ENCODE assay signal across 10 mouse cellular contexts in the genomic region with DNA sequence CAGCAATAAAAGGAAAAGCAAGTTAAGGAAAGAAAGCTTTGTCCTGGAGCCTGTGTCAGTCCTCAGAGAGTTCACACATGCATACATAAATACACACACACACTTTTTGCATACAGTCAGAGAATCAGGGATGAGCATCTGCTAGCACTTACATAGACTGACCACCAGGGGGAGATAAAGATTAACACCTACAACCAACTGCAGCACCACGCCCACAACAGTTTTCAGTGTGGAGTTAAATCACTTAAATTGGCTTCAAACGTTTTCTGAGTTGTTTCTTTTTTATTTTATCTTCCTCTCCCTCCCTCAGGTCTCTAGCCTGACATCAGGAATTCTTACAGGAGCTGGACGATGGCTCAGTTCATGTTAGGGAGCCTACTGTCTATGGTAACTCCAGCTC. TPM values are rescaled to one million over a fixed set of nuclear protein-coding genes. Genes with fewer than 3 reads are reported as not detected.
A peak's percentile ranks its signal among the peaks of the same experiment; 100 is the strongest.
DNase-seq lines count a peak whose midpoint lies in the region; ATAC-seq and TF ChIP-seq lines count a peak whose summit lies in the region.
"Had no signal": no experiment of that assay in that cellular context is flagged by ENCODE, and none has a peak within 500 bp of the region (broad histone marks: within the 10 kb centered on the region; RNA-seq: fewer than 3 reads in every experiment).

No protein-coding gene starts in this region.

- DNase-seq in heart, adult 2 months: no peak
- peak; percentile 25 to 46 for DNase-seq in right cerebral cortex, adult 2 months (ENCODE audit: low spot score in 2 of 2)
- no peak for DNase-seq in right cerebral cortex, postnatal 25 days
- DNase-seq in lung, embryonic 14.5 days: peak; percentile 82
- DNase-seq in forebrain, embryonic 11.5 days (ENCODE audit: low spot score): no peak

- WGBS in heart, adult 2 months: 4% methylated on average over 3 of the region's 3 CpGs
- WGBS in heart, embryonic 11.5 days (ENCODE audit: insufficient replicate concordance): 13% methylated on average over 3 of the region's 3 CpGs
- WGBS in lung, embryonic 14.5 days: 10% methylated on average over 3 of the region's 3 CpGs
- WGBS in forebrain, embryonic 11.5 days: 10% methylated on average over 3 of the region's 3 CpGs

- TF ChIP-seq EP300 in heart, adult 2 months (IDR thresholded peaks at IDR 0.05; ENCODE audit: insufficient read depth, low read depth, low read length): no peak

- no peaks in the 10 kb centered on the region for H3K36me3 ChIP-seq in heart, adult 2 months (ENCODE audit: control insufficient read depth, insufficient read depth, low read length)
- H3K36me3 ChIP-seq in heart, embryonic 11.5 days (ENCODE audit: control insufficient read depth, insufficient read depth, low read length): no peaks in the 10 kb centered on the region
- H3K36me3 ChIP-seq in lung, embryonic 14.5 days (ENCODE audit: insufficient read depth): no peaks in the 10 kb centered on the region
- H3K36me3 ChIP-seq in testis, adult 2 months (ENCODE audit: control insufficient read depth, insufficient read depth, low read length): no peaks in the 10 kb centered on the region
- H3K36me3 ChIP-seq in forebrain, embryonic 11.5 days (ENCODE audit: control insufficient read depth, insufficient read depth, low read length): no peaks in the 10 kb centered on the region

- intact Hi-C loops in heart, adult 2 months (cut with DNase I): loop anchor here (1.0 kb wide), 2 partner anchors 28 to 49 kb away; no protein-coding TSS in a partner anchor

- ATAC-seq in heart, embryonic 11.5 days (replicated peaks; ENCODE audit: insufficient number of reproducible peaks, low FRiP score, low TSS enrichment): no peak
- peak; percentile 88 for ATAC-seq in common myeloid progenitor, adult 5-6 weeks (replicated peaks; ENCODE audit: low read depth, poor library complexity, severe bottlenecking)
- no peak for ATAC-seq in lung, embryonic 14.5 days (ENCODE audit: insufficient read depth)
- no peak for ATAC-seq in forebrain, embryonic 11.5 days (replicated peaks; ENCODE audit: low FRiP score)

- no peaks in the 10 kb centered on the region for H3K4me1 ChIP-seq in heart, adult 2 months (ENCODE audit: control insufficient read depth, insufficient read depth, low read length)
- peaks cover 6% of the 10 kb centered on the region for H3K4me1 ChIP-seq in heart, embryonic 11.5 days (ENCODE audit: control insufficient read depth, insufficient read depth, low read length)
- peaks cover 6% of the 10 kb centered on the region; the same call in 1 of the 2 replicates for H3K4me1 ChIP-seq in lung, embryonic 14.5 days (ENCODE audit: insufficient read depth)
- H3K4me1 ChIP-seq in testis, adult 2 months (ENCODE audit: control insufficient read depth, insufficient read depth, low read length): peaks cover 6% of the 10 kb centered on the region
- 0 out of 2 replicates have a peak, but pooled peaks cover 3% of the 10 kb centered on the region for H3K4me1 ChIP-seq in forebrain, embryonic 11.5 days (replicated peaks; ENCODE audit: control insufficient read depth, insufficient read depth, low read length)

- no peak overlapping the region for H3K27ac ChIP-seq in heart, adult 2 months
- H3K27ac ChIP-seq in heart, embryonic 11.5 days (ENCODE audit: low read depth, low read length): no peak overlapping the region
- no peak overlapping the region for H3K27ac ChIP-seq in lung, embryonic 14.5 days (ENCODE audit: low read depth)
- H3K27ac ChIP-seq in testis, adult 2 months (ENCODE audit: control insufficient read depth, insufficient read depth, low read depth, low read length): no peak overlapping the region
- no peak overlapping the region for H3K27ac ChIP-seq in forebrain, embryonic 11.5 days (ENCODE audit: low read depth, low read length)

- TF ChIP-seq POLR2A in heart, adult 2 months (IDR thresholded peaks at IDR 0.05; ENCODE audit: insufficient read depth, low read depth, low read length): no peak
- no peak for TF ChIP-seq POLR2A in testis, adult 2 months (IDR thresholded peaks at IDR 0.05; ENCODE audit: control insufficient read depth, low read depth, low read length)

- no peaks in the 10 kb centered on the region for H3K27me3 ChIP-seq in heart, adult 2 months (ENCODE audit: control insufficient read depth, insufficient read depth, low read length)
- H3K27me3 ChIP-seq in heart, embryonic 11.5 days (ENCODE audit: control insufficient read depth, insufficient read depth, low read length): peaks cover 3% of the 10 kb centered on the region
- H3K27me3 ChIP-seq in lung, embryonic 14.5 days (ENCODE audit: insufficient read depth, low read length): no peaks in the 10 kb centered on the region
- no peaks in the 10 kb centered on the region for H3K27me3 ChIP-seq in testis, adult 2 months (ENCODE audit: control insufficient read depth, insufficient read depth, low read length)
- no peaks in the 10 kb centered on the region for H3K27me3 ChIP-seq in forebrain, embryonic 11.5 days (ENCODE audit: control insufficient read depth, insufficient read depth, low read length)

- H3K9ac ChIP-seq in heart, adult 2 months (ENCODE audit: low read depth, low read length): no peak overlapping the region
- H3K9ac ChIP-seq in heart, embryonic 11.5 days (ENCODE audit: low read depth, low read length): no peak overlapping the region
- no peak overlapping the region for H3K9ac ChIP-seq in lung, embryonic 14.5 days
- no peak overlapping the region for H3K9ac ChIP-seq in forebrain, embryonic 11.5 days (ENCODE audit: low read length)

- H3K79me2 ChIP-seq in heart, adult 2 months (replicated peaks; ENCODE audit: control insufficient read depth, insufficient read depth, low read length): no peaks in the 10 kb centered on the region

- TF ChIP-seq CTCF in heart, adult 2 months (IDR thresholded peaks at IDR 0.05): peak; percentile 88
- peak; percentile 88 for TF ChIP-seq CTCF in lung, embryonic 14.5 days (IDR thresholded peaks at IDR 0.05; ENCODE audit: low read depth)
- TF ChIP-seq CTCF in testis, adult 2 months (IDR thresholded peaks at IDR 0.05; ENCODE audit: control insufficient read depth, insufficient read depth, insufficient replicate concordance, low read depth, low read length): peak; percentile 13; the same call in 1 of the 2 replicates

- H3K4me2 ChIP-seq in heart, embryonic 11.5 days: no peak overlapping the region
- H3K4me2 ChIP-seq in lung, embryonic 14.5 days: no peak overlapping the region
- no peak overlapping the region for H3K4me2 ChIP-seq in forebrain, embryonic 11.5 days (ENCODE audit: low read depth, low read length, severe bottlenecking)

- no peak overlapping the region for H3K4me3 ChIP-seq in heart, adult 2 months
- H3K4me3 ChIP-seq in heart, embryonic 11.5 days (ENCODE audit: low read depth, low read length): no peak overlapping the region
- no peak overlapping the region for H3K4me3 ChIP-seq in lung, embryonic 14.5 days (ENCODE audit: low read depth, low read length)
- no peak overlapping the region for H3K4me3 ChIP-seq in testis, adult 2 months (ENCODE audit: control insufficient read depth, low read depth, low read length)
- no peak overlapping the region for H3K4me3 ChIP-seq in forebrain, embryonic 11.5 days (ENCODE audit: low read depth, low read length)

- no peaks in the 10 kb centered on the region for H3K9me3 ChIP-seq in heart, embryonic 11.5 days (replicated peaks; ENCODE audit: control insufficient read depth, low read length)
- H3K9me3 ChIP-seq in lung, embryonic 14.5 days (ENCODE audit: low read depth, low read length): no peaks in the 10 kb centered on the region
- H3K9me3 ChIP-seq in forebrain, embryonic 11.5 days (ENCODE audit: control insufficient read depth, low read length): no peaks in the 10 kb centered on the region

RNA-seq across cellular contexts. Expression of a gene that starts 8.7 kb away (rescaled TPM):
- total RNA-seq in heart, adult 2 months (2021): not detected
- polyA plus RNA-seq in heart, adult 2 months (2012; rRNA removed): not detected in 2 replicates
- polyA plus RNA-seq in heart, embryonic 11.5 days (2014; fragmentation: Nextera tagmentation; extraction: Ambion mirVana): not detected in 2 replicates
- total RNA-seq in common myeloid progenitor, adult 5-6 weeks (2017): not detected in 2 replicates
- polyA plus RNA-seq in lung, embryonic 14.5 days (2014; fragmentation: Nextera tagmentation; extraction: Ambion mirVana): not detected in 2 replicates
- polyA plus RNA-seq in testis, adult 2 months (2012; rRNA removed): not detected in 2 replicates
- polyA plus RNA-seq in forebrain, embryonic 11.5 days (2014; fragmentation: Nextera tagmentation; extraction: Ambion mirVana): not detected in 2 replicates
- polyA plus RNA-seq: intestine, embryonic 14.5 days; neural tube, embryonic 14.5 days had no signal

RNA-seq across cellular contexts. Expression of a gene that starts 18.7 kb away (rescaled TPM):
- total RNA-seq in heart, adult 2 months (2021): 10 to 100 TPM in 1 of 2 experiments, 1 to 10 TPM in 1; 7.9 to 10.8 TPM
- not detected in 2 replicates for polyA plus RNA-seq in heart, adult 2 months (2012; rRNA removed)
- 0.34 and 0.44 TPM in 2 replicates for polyA plus RNA-seq in heart, embryonic 11.5 days (2014; fragmentation: Nextera tagmentation; extraction: Ambion mirVana)
- total RNA-seq in common myeloid progenitor, adult 5-6 weeks (2017): 5.8 and 9.3 TPM in 2 replicates
- 1.2 and 1.4 TPM in 2 replicates for polyA plus RNA-seq in lung, embryonic 14.5 days (2014; fragmentation: Nextera tagmentation; extraction: Ambion mirVana)
- 0.11 and 0.16 TPM in 2 replicates for polyA plus RNA-seq in testis, adult 2 months (2012; rRNA removed)
- polyA plus RNA-seq in forebrain, embryonic 11.5 days (2014; fragmentation: Nextera tagmentation; extraction: Ambion mirVana): 0.96 and 1.5 TPM in 2 replicates

RNA-seq across cellular contexts. Expression of a gene that starts 19.4 kb away (rescaled TPM):
- 1 to 10 TPM; 2.7 to 2.9 TPM for total RNA-seq in heart, adult 2 months (2021)
- not detected in 2 replicates for polyA plus RNA-seq in heart, adult 2 months (2012; rRNA removed)
- polyA plus RNA-seq in heart, embryonic 11.5 days (2014; fragmentation: Nextera tagmentation; extraction: Ambion mirVana): 0.14 TPM in 1 of 2 replicates, not detected in the other
- total RNA-seq in common myeloid progenitor, adult 5-6 weeks (2017): not detected in 2 replicates
- polyA plus RNA-seq in lung, embryonic 14.5 days (2014; fragmentation: Nextera tagmentation; extraction: Ambion mirVana): not detected in 2 replicates
- polyA plus RNA-seq in testis, adult 2 months (2012; rRNA removed): 0.20 TPM in 2 replicates
- not detected in 2 replicates for polyA plus RNA-seq in forebrain, embryonic 11.5 days (2014; fragmentation: Nextera tagmentation; extraction: Ambion mirVana)
- polyA plus RNA-seq: intestine, embryonic 14.5 days; neural tube, embryonic 14.5 days had no signal

RNA-seq across cellular contexts. Expression of a gene that starts 19.6 kb away (rescaled TPM):
- 10 to 100 TPM; 40.2 to 40.9 TPM for total RNA-seq in heart, adult 2 months (2021)
- polyA plus RNA-seq in heart, adult 2 months (2012; rRNA removed): 61.2 and 63.8 TPM in 2 replicates
- 9.6 and 15.0 TPM in 2 replicates for polyA plus RNA-seq in heart, embryonic 11.5 days (2014; fragmentation: Nextera tagmentation; extraction: Ambion mirVana)
- 17.9 and 19.2 TPM in 2 replicates for total RNA-seq in common myeloid progenitor, adult 5-6 weeks (2017)
- polyA plus RNA-seq in lung, embryonic 14.5 days (2014; fragmentation: Nextera tagmentation; extraction: Ambion mirVana): 6.6 and 6.9 TPM in 2 replicates
- 96.2 and 111 TPM in 2 replicates for polyA plus RNA-seq in testis, adult 2 months (2012; rRNA removed)
- polyA plus RNA-seq in forebrain, embryonic 11.5 days (2014; fragmentation: Nextera tagmentation; extraction: Ambion mirVana): 8.6 and 11.2 TPM in 2 replicates

RNA-seq across cellular contexts. Expression of a gene that starts 39.8 kb away (rescaled TPM):
- not detected for total RNA-seq in heart, adult 2 months (2021)
- polyA plus RNA-seq in heart, adult 2 months (2012; rRNA removed): not detected in 2 replicates
- polyA plus RNA-seq in heart, embryonic 11.5 days (2014; fragmentation: Nextera tagmentation; extraction: Ambion mirVana): not detected in 2 replicates
- not detected in 2 replicates for total RNA-seq in common myeloid progenitor, adult 5-6 weeks (2017)
- not detected in 2 replicates for polyA plus RNA-seq in lung, embryonic 14.5 days (2014; fragmentation: Nextera tagmentation; extraction: Ambion mirVana)
- 0.28 and 0.42 TPM in 2 replicates for polyA plus RNA-seq in testis, adult 2 months (2012; rRNA removed)
- not detected in 2 replicates for polyA plus RNA-seq in forebrain, embryonic 11.5 days (2014; fragmentation: Nextera tagmentation; extraction: Ambion mirVana)
- polyA plus RNA-seq: intestine, embryonic 14.5 days; neural tube, embryonic 14.5 days had no signal

Comparison
In these comparisons a context has a peak if more than half of its experiments do, and no peak if none do; other contexts are left out.
1. DNase-seq: peak in right cerebral cortex, adult 2 months (2 of 2) and lung, embryonic 14.5 days (single experiment); none in heart, adult 2 months (0 of 2), right cerebral cortex, postnatal 25 days (single experiment) and forebrain, embryonic 11.5 days (single experiment).
2. CTCF ChIP-seq: peak in every context shown above with its lines; median percentile 88 in heart, adult 2 months; 88 in lung, embryonic 14.5 days; 13 in testis, adult 2 months.